15 mouse cellular contexts compared by ENCODE assay signal in genomic region chr2:110596932-110597331, GRCm38 (mm10). TPM values are rescaled to one million over a fixed set of nuclear protein-coding genes. Genes with fewer than 3 reads are reported as not detected.
"Had no signal": no experiment of that assay in that cellular context is flagged by ENCODE, and none has a peak within 500 bp of the region (broad histone marks: within the 10 kb centered on the region; RNA-seq: fewer than 3 reads in every experiment).

Gene Slc5a12 (plus strand): TSS chr2:110597298.

- H3K27me3 ChIP-seq: hindbrain, embryonic 15.5 days; liver, embryonic 15.5 days; midbrain, embryonic 15.5 days; neural tube, embryonic 12.5 days had no signal

- H3K27ac ChIP-seq: hindbrain, embryonic 15.5 days; left cerebral cortex, adult 2 months; limb, embryonic 10.5 days; liver, embryonic 15.5 days; midbrain, embryonic 15.5 days; neural tube, embryonic 12.5 days had no signal

- H3K9me3 ChIP-seq: hindbrain, embryonic 15.5 days; limb, embryonic 10.5 days; liver, embryonic 15.5 days; midbrain, embryonic 15.5 days; neural tube, embryonic 12.5 days had no signal

- H3K36me3 ChIP-seq: hindbrain, embryonic 15.5 days; limb, embryonic 10.5 days; liver, embryonic 15.5 days; midbrain, embryonic 15.5 days; neural tube, embryonic 12.5 days had no signal

- H3K4me2 ChIP-seq: hindbrain, embryonic 15.5 days; liver, embryonic 11.5 days; liver, embryonic 15.5 days; midbrain, embryonic 15.5 days; neural tube, embryonic 12.5 days had no signal

- H3K4me3 ChIP-seq: hindbrain, embryonic 15.5 days; left cerebral cortex, adult 2 months; limb, embryonic 10.5 days; liver, embryonic 15.5 days; midbrain, embryonic 15.5 days; neural tube, embryonic 12.5 days had no signal

- ATAC-seq: inflammation-experienced regulatory T-cells, adult 6 months; lung, postnatal 0 days; midbrain, embryonic 15.5 days had no signal

- H3K9ac ChIP-seq: hindbrain, embryonic 15.5 days; liver, embryonic 15.5 days; midbrain, embryonic 15.5 days; neural tube, embryonic 12.5 days had no signal

- H3K4me1 ChIP-seq: hindbrain, embryonic 15.5 days; limb, embryonic 10.5 days; liver, embryonic 15.5 days; midbrain, embryonic 15.5 days; neural tube, embryonic 12.5 days had no signal

- DNase-seq: lung, adult 2 months; lung, postnatal 36 days; right cerebral cortex, postnatal 14 days; thymus, postnatal 36 days had no signal

RNA-seq across cellular contexts. Expression of gene Slc5a12, which starts in this region (rescaled TPM):
- polyA plus RNA-seq: hindbrain, embryonic 15.5 days; inflammation-experienced regulatory T-cells, adult 6 months; liver, embryonic 11.5 days; liver, embryonic 15.5 days; lung, postnatal 0 days; midbrain, embryonic 15.5 days; neural tube, embryonic 12.5 days; stomach, embryonic 16.5 days; thymus, postnatal 0 days had no signal
